Mouse (Mus musculus) hindbrain, embryonic 13.5 days (tissue): ENCODE measurements around the gene Map2. TPM values are rescaled to one million over a fixed set of nuclear protein-coding genes. Genes with fewer than 3 reads are reported as not detected.

Source experiments
- polyA plus RNA-seq: library from polyadenylated mRNA; unstranded; fragments of >200 nt; fragmentation: Nextera tagmentation; extraction: Ambion mirVana; gene quantifications from 2 replicates; pipeline ENCODE4 v1.2.1, GENCODE M21; 2015

The Map2 gene
- polyA plus RNA-seq, 1 experiment from 2014 or later = 445 TPM

Other genes starting within 250 kb of the Map2 start
- gene Crygf, start 248.8 kb upstream of the Map2 start, polyA plus RNA-seq = not detected in 2 replicates